Comparison of ENCODE assay signal across 8 mouse cellular contexts in genomic region chr5:67307659-67308222, GRCm38 (mm10). TPM values are rescaled to one million over a fixed set of nuclear protein-coding genes. Genes with fewer than 3 reads are reported as not detected.
DNase-seq lines count a peak whose midpoint lies in the region; ATAC-seq and TF ChIP-seq lines count a peak whose summit lies in the region.

No protein-coding gene starts in this region.

- WGBS in neural tube, embryonic 11.5 days: 33% methylated on average over 13 of the region's 13 CpGs
- WGBS in embryonic facial prominence, embryonic 15.5 days: 30% methylated on average over 13 of the region's 13 CpGs
- 29% methylated on average over 13 of the region's 13 CpGs for WGBS in limb, embryonic 14.5 days

- H3K27me3 ChIP-seq in neural tube, embryonic 11.5 days (ENCODE audit: control insufficient read depth, insufficient read depth, low read length): no peaks in the 10 kb centered on the region
- no peaks in the 10 kb centered on the region for H3K27me3 ChIP-seq in embryonic facial prominence, embryonic 15.5 days
- H3K27me3 ChIP-seq in limb, embryonic 14.5 days (ENCODE audit: control insufficient read depth, insufficient read depth, low read length): no peaks in the 10 kb centered on the region

- H3K4me3 ChIP-seq in neural tube, embryonic 11.5 days (ENCODE audit: low read depth, low read length): peak overlapping the region; percentile 98
- H3K4me3 ChIP-seq in embryonic facial prominence, embryonic 15.5 days (replicated peaks): peak overlapping the region; percentile 100
- peak overlapping the region; percentile 97 for H3K4me3 ChIP-seq in limb, embryonic 14.5 days (replicated peaks; ENCODE audit: low read length)

- DNase-seq in neural tube, embryonic 11.5 days (ENCODE audit: low spot score): no peak
- no peak for DNase-seq in neural tube, embryonic 10.5 days (ENCODE audit: extremely low spot score, low spot score)
- no peak for DNase-seq in limb, embryonic 14.5 days (ENCODE audit: low spot score)
- peak; percentile 42 to 47 for DNase-seq in spleen, postnatal 10 days (ENCODE audit: low spot score in 2 of 2)
- DNase-seq in yolk sac, embryonic 10.5 days (ENCODE audit: low spot score): no peak
- DNase-seq in cerebellum, postnatal 36 days: no peak

- TF ChIP-seq POLR2A in limb, embryonic 14.5 days (IDR thresholded peaks at IDR 0.05; ENCODE audit: borderline replicate concordance, extremely low read depth, insufficient read depth, insufficient read length): no peak

- H3K9me3 ChIP-seq in neural tube, embryonic 11.5 days (ENCODE audit: control insufficient read depth, low read length): no peaks in the 10 kb centered on the region
- H3K9me3 ChIP-seq in embryonic facial prominence, embryonic 15.5 days (replicated peaks): no peaks in the 10 kb centered on the region
- no peaks in the 10 kb centered on the region for H3K9me3 ChIP-seq in limb, embryonic 14.5 days (ENCODE audit: control insufficient read depth, low read length)

- no peaks in the 10 kb centered on the region for H3K36me3 ChIP-seq in neural tube, embryonic 11.5 days (ENCODE audit: control insufficient read depth, insufficient read depth, low read length)
- H3K36me3 ChIP-seq in embryonic facial prominence, embryonic 15.5 days: no peaks in the 10 kb centered on the region
- 0 out of 2 replicates have a peak, but pooled peaks cover 4% of the 10 kb centered on the region for H3K36me3 ChIP-seq in limb, embryonic 14.5 days (ENCODE audit: control insufficient read depth, insufficient read depth, low read length)

- peak overlapping the region; percentile 90 for H3K9ac ChIP-seq in neural tube, embryonic 11.5 days (ENCODE audit: low read length)
- H3K9ac ChIP-seq in embryonic facial prominence, embryonic 15.5 days: peak overlapping the region; percentile 89
- H3K9ac ChIP-seq in limb, embryonic 14.5 days (ENCODE audit: low read depth, low read length, severe bottlenecking): peak overlapping the region; percentile 84

- no peak overlapping the region for H3K27ac ChIP-seq in neural tube, embryonic 11.5 days (ENCODE audit: low read depth, low read length)
- no peak overlapping the region for H3K27ac ChIP-seq in embryonic facial prominence, embryonic 15.5 days (replicated peaks)
- no peak overlapping the region for H3K27ac ChIP-seq in limb, embryonic 14.5 days (replicated peaks; ENCODE audit: low read depth, low read length)

- no peak for ATAC-seq in neural tube, embryonic 11.5 days (ENCODE audit: insufficient read depth, low FRiP score, low TSS enrichment)
- ATAC-seq in embryonic facial prominence, embryonic 15.5 days (ENCODE audit: insufficient number of reproducible peaks, low FRiP score, low TSS enrichment, low read depth): no peak
- ATAC-seq in limb, embryonic 14.5 days (ENCODE audit: low FRiP score, low read depth): no peak
- no peak for ATAC-seq in inflammation-experienced regulatory T-cells, adult 6 months

- peak overlapping the region; percentile 87 for H3K4me2 ChIP-seq in neural tube, embryonic 11.5 days (ENCODE audit: low read depth)
- peak overlapping the region; percentile 62 for H3K4me2 ChIP-seq in embryonic facial prominence, embryonic 15.5 days (replicated peaks)
- H3K4me2 ChIP-seq in limb, embryonic 14.5 days (replicated peaks; ENCODE audit: low read depth, low read length, severe bottlenecking): peak overlapping the region; percentile 50

- H3K4me1 ChIP-seq in neural tube, embryonic 11.5 days (ENCODE audit: control insufficient read depth, insufficient read depth, low read length): peaks cover 4% of the 10 kb centered on the region; the same call in 1 of the 2 replicates
- peaks cover 8% of the 10 kb centered on the region for H3K4me1 ChIP-seq in embryonic facial prominence, embryonic 15.5 days
- peaks cover 6% of the 10 kb centered on the region for H3K4me1 ChIP-seq in limb, embryonic 14.5 days (ENCODE audit: control insufficient read depth, insufficient read depth, low read length)

RNA-seq across cellular contexts. Expression of gene Slc30a9, which starts 1.0 kb away (rescaled TPM):
- polyA plus RNA-seq in neural tube, embryonic 11.5 days (2014; fragmentation: Nextera tagmentation; extraction: Ambion mirVana): 152 and 154 TPM in 2 replicates
- polyA plus RNA-seq in embryonic facial prominence, embryonic 15.5 days (2015; fragmentation: Nextera tagmentation; extraction: Ambion mirVana): 86.9 and 95.6 TPM in 2 replicates
- 49.9 and 51.8 TPM in 2 replicates for polyA plus RNA-seq in limb, embryonic 14.5 days (2012; rRNA removed)
- 108 and 109 TPM in 2 replicates for polyA plus RNA-seq in limb, embryonic 14.5 days (2014; fragmentation: Nextera tagmentation; extraction: Ambion mirVana)
- 10 to 100 TPM in 2 of 3 experiments, 1 to 10 TPM in 1; 9.9 to 14.1 (median 13.7) TPM for polyA plus RNA-seq in inflammation-experienced regulatory T-cells, adult 6 months (2017; shearing (Covaris generic))

RNA-seq across cellular contexts. Expression of gene Tmem33, which starts 47.4 kb away (rescaled TPM):
- 101 and 104 TPM in 2 replicates for polyA plus RNA-seq in neural tube, embryonic 11.5 days (2014; fragmentation: Nextera tagmentation; extraction: Ambion mirVana)
- polyA plus RNA-seq in embryonic facial prominence, embryonic 15.5 days (2015; fragmentation: Nextera tagmentation; extraction: Ambion mirVana): 76.1 and 85.2 TPM in 2 replicates
- polyA plus RNA-seq in limb, embryonic 14.5 days (2012; rRNA removed): 55.4 and 84.5 TPM in 2 replicates
- 72.6 and 77.5 TPM in 2 replicates for polyA plus RNA-seq in limb, embryonic 14.5 days (2014; fragmentation: Nextera tagmentation; extraction: Ambion mirVana)
- 10 to 100 TPM; 56.0 to 77.0 (median 57.4) TPM for polyA plus RNA-seq in inflammation-experienced regulatory T-cells, adult 6 months (2017; shearing (Covaris generic))

Comparison
In these comparisons a context has a peak if more than half of its experiments do, and no peak if none do; other contexts are left out.
1. DNase-seq: peak in spleen, postnatal 10 days (2 of 2); none in neural tube, embryonic 11.5 days (single experiment), neural tube, embryonic 10.5 days (single experiment), limb, embryonic 14.5 days (single experiment), yolk sac, embryonic 10.5 days (single experiment) and cerebellum, postnatal 36 days (0 of 2).
2. Peak in every context shown above with its lines, with median percentiles within 50 percentile points of each other: H3K4me2 ChIP-seq, H3K4me3 ChIP-seq and H3K9ac ChIP-seq.